Mouse (Mus musculus): ENCODE measurements around the gene Sppl2b. TPM values are rescaled to one million over a fixed set of nuclear protein-coding genes. Genes with fewer than 3 reads are reported as not detected.
A peak's percentile ranks its signal among the peaks of the same experiment; 100 is the strongest.

Gene Sppl2b
- 28.4 and 33.2 TPM in 2 replicates for polyA plus RNA-seq (2015; fragmentation: Nextera tagmentation; extraction: Ambion mirVana)

GRCm38 (mm10) chr10:80854913-80855748, at the start of gene Sppl2b, which contains the start of gene Lsm7:
Sppl2b (plus strand) TSS chr10:80855275.
Lsm7 (minus strand) TSS chr10:80855209.
- peak within 1 kb of the TSS; percentile 82 for H3K4me3 ChIP-seq (ENCODE audit: low read length)
- no peaks in the 10 kb centered on the region for H3K27me3 ChIP-seq (ENCODE audit: control insufficient read depth, insufficient read depth, low read length)
- H3K9me3 ChIP-seq (replicated peaks; ENCODE audit: control insufficient read depth, low read length) = no peaks in the 10 kb centered on the region
- under 1% methylated on average over 81 of the region's 81 CpGs for WGBS
- peak within 1 kb of the TSS; percentile 90 for H3K9ac ChIP-seq (ENCODE audit: low read length)
- H3K4me2 ChIP-seq (ENCODE audit: low read depth, low read length) = peak within 1 kb of the TSS; percentile 99
- H3K36me3 ChIP-seq (ENCODE audit: control insufficient read depth, insufficient read depth) = peaks cover 16% of the 10 kb centered on the region
- ATAC-seq (replicated peaks; ENCODE audit: extremely low read depth, insufficient read depth, low FRiP score) = peak; percentile 88
- H3K27ac ChIP-seq (ENCODE audit: low read length) = peak within 1 kb of the TSS; percentile 58; the same call in 1 of the 2 replicates
- peaks cover 19% of the 10 kb centered on the region for H3K4me1 ChIP-seq (ENCODE audit: control insufficient read depth, insufficient read depth, low read length)

- no peak for ATAC-seq (replicated peaks; ENCODE audit: extremely low read depth, insufficient read depth, low FRiP score)
- H3K4me3 ChIP-seq (ENCODE audit: low read length) = no peak overlapping the region
Observed at GRCm38 (mm10) chr10:80805322-80805721, 49.8 kb upstream of the Sppl2b start.

GRCm38 (mm10) chr10:80805925-80806324, 49.1 kb upstream of the Sppl2b start:
- peaks cover 50% of the 10 kb centered on the region for H3K4me1 ChIP-seq (ENCODE audit: control insufficient read depth, insufficient read depth, low read length)
- H3K9me3 ChIP-seq (replicated peaks; ENCODE audit: control insufficient read depth, low read length) = no peaks in the 10 kb centered on the region
- no peak overlapping the region for H3K27ac ChIP-seq (ENCODE audit: low read length)
- H3K4me2 ChIP-seq (ENCODE audit: low read depth, low read length) = no peak overlapping the region
- WGBS = 16% methylated on average over 3 of the region's 3 CpGs
- no peak overlapping the region for H3K9ac ChIP-seq (ENCODE audit: low read length)
- H3K36me3 ChIP-seq (ENCODE audit: control insufficient read depth, insufficient read depth) = peaks cover 34% of the 10 kb centered on the region
- peak; percentile 25; the same call in 1 of the 2 replicates for ATAC-seq (replicated peaks; ENCODE audit: extremely low read depth, insufficient read depth, low FRiP score)
- H3K4me3 ChIP-seq (ENCODE audit: low read length) = no peak overlapping the region
- peaks cover 2% of the 10 kb centered on the region; the same call in 1 of the 2 replicates for H3K27me3 ChIP-seq (ENCODE audit: control insufficient read depth, insufficient read depth, low read length)

More at GRCm38 (mm10) chr10:80805322-80805721, 49.8 kb upstream of the Sppl2b start:
- 78% methylated on average over 5 of the region's 5 CpGs for WGBS
- Histone ChIP-seq H3K4me2 (ENCODE audit: low read depth, low read length) (no peak overlapping the region), H3K9me3 (replicated peaks; ENCODE audit: control insufficient read depth, low read length) (no peaks in the 10 kb centered on the region), H3K27ac (ENCODE audit: low read length) (no peak overlapping the region), H3K36me3 (ENCODE audit: control insufficient read depth, insufficient read depth) (peaks cover 34% of the 10 kb centered on the region), H3K9ac (ENCODE audit: low read length) (peak overlapping the region; percentile 49; the same call in 1 of the 2 replicates), H3K4me1 (ENCODE audit: control insufficient read depth, insufficient read depth, low read length) (peaks cover 48% of the 10 kb centered on the region), H3K27me3 (ENCODE audit: control insufficient read depth, insufficient read depth, low read length) (peaks cover 2% of the 10 kb centered on the region; the same call in 1 of the 2 replicates)

- Histone ChIP-seq H3K4me3 (ENCODE audit: low read length) (peak overlapping the region; percentile 57), H3K4me2 (ENCODE audit: low read depth, low read length) (peak overlapping the region; percentile 89), H3K9me3 (replicated peaks; ENCODE audit: control insufficient read depth, low read length) (no peaks in the 10 kb centered on the region), H3K27ac (ENCODE audit: low read length) (peak overlapping the region; percentile 84), H3K36me3 (ENCODE audit: control insufficient read depth, insufficient read depth) (peaks cover 30% of the 10 kb centered on the region), H3K27me3 (ENCODE audit: control insufficient read depth, insufficient read depth, low read length) (peaks cover 2% of the 10 kb centered on the region; the same call in 1 of the 2 replicates), H3K9ac (ENCODE audit: low read length) (peak overlapping the region; percentile 73), H3K4me1 (ENCODE audit: control insufficient read depth, insufficient read depth, low read length) (peaks cover 50% of the 10 kb centered on the region)
- ATAC-seq (replicated peaks; ENCODE audit: extremely low read depth, insufficient read depth, low FRiP score) = no peak
- 50% methylated on average over 34 of the region's 34 CpGs for WGBS
Observed at GRCm38 (mm10) chr10:80806341-80807056, 48.6 kb upstream of the Sppl2b start.

- H3K9ac ChIP-seq (ENCODE audit: low read length) = peak overlapping the region; percentile 73
- peaks cover 2% of the 10 kb centered on the region; the same call in 1 of the 2 replicates for H3K27me3 ChIP-seq (ENCODE audit: control insufficient read depth, insufficient read depth, low read length)
- under 1% methylated on average over 58 of the region's 58 CpGs for WGBS
- no peaks in the 10 kb centered on the region for H3K9me3 ChIP-seq (replicated peaks; ENCODE audit: control insufficient read depth, low read length)
- H3K4me1 ChIP-seq (ENCODE audit: control insufficient read depth, insufficient read depth, low read length) = peaks cover 50% of the 10 kb centered on the region
- peak; percentile 75 for ATAC-seq (replicated peaks; ENCODE audit: extremely low read depth, insufficient read depth, low FRiP score)
- H3K4me2 ChIP-seq (ENCODE audit: low read depth, low read length) = peak overlapping the region; percentile 89
- peaks cover 23% of the 10 kb centered on the region for H3K36me3 ChIP-seq (ENCODE audit: control insufficient read depth, insufficient read depth)
- H3K27ac ChIP-seq (ENCODE audit: low read length) = peak overlapping the region; percentile 84
- H3K4me3 ChIP-seq (ENCODE audit: low read length) = peak overlapping the region; percentile 57
Observed at GRCm38 (mm10) chr10:80807057-80807627, 47.9 kb upstream of the Sppl2b start.

GRCm38 (mm10) chr10:80808099-80808984, 46.7 kb upstream of the Sppl2b start:
- H3K4me3 ChIP-seq (ENCODE audit: low read length) = peak overlapping the region; percentile 29
- ATAC-seq (replicated peaks; ENCODE audit: extremely low read depth, insufficient read depth, low FRiP score) = no peak
- H3K9ac ChIP-seq (ENCODE audit: low read length) = peak overlapping the region; percentile 67
- H3K4me2 ChIP-seq (ENCODE audit: low read depth, low read length) = peak overlapping the region; percentile 89
- H3K27me3 ChIP-seq (ENCODE audit: control insufficient read depth, insufficient read depth, low read length) = peaks cover 4% of the 10 kb centered on the region; the same call in 1 of the 2 replicates
- H3K27ac ChIP-seq (ENCODE audit: low read length) = peak overlapping the region; percentile 84
- WGBS = 25% methylated on average over 40 of the region's 40 CpGs
- no peaks in the 10 kb centered on the region for H3K9me3 ChIP-seq (replicated peaks; ENCODE audit: control insufficient read depth, low read length)
- peaks cover 50% of the 10 kb centered on the region for H3K4me1 ChIP-seq (ENCODE audit: control insufficient read depth, insufficient read depth, low read length)
- peaks cover 11% of the 10 kb centered on the region for H3K36me3 ChIP-seq (ENCODE audit: control insufficient read depth, insufficient read depth)

- Histone ChIP-seq H3K27ac (ENCODE audit: low read length) (0 out of 2 replicates have a peak overlapping the region, but pooled peaks have one; percentile 20), H3K4me1 (ENCODE audit: control insufficient read depth, insufficient read depth, low read length) (peaks cover 50% of the 10 kb centered on the region), H3K27me3 (ENCODE audit: control insufficient read depth, insufficient read depth, low read length) (peaks cover 4% of the 10 kb centered on the region; the same call in 1 of the 2 replicates), H3K4me2 (ENCODE audit: low read depth, low read length) (peak overlapping the region; percentile 57), H3K36me3 (ENCODE audit: control insufficient read depth, insufficient read depth) (peaks cover 4% of the 10 kb centered on the region; the same call in 1 of the 2 replicates), H3K4me3 (ENCODE audit: low read length) (peak overlapping the region; percentile 29), H3K9ac (ENCODE audit: low read length) (peak overlapping the region; percentile 67), H3K9me3 (replicated peaks; ENCODE audit: control insufficient read depth, low read length) (no peaks in the 10 kb centered on the region)
- ATAC-seq (replicated peaks; ENCODE audit: extremely low read depth, insufficient read depth, low FRiP score) = no peak
- WGBS = 8% methylated on average over 18 of the region's 18 CpGs
Observed at GRCm38 (mm10) chr10:80808985-80809632, 46.0 kb upstream of the Sppl2b start.
